Mouse (Mus musculus) spleen, embryonic (tissue): ENCODE measurements around the gene Arhgap11a.

ENCODE experiments used
- CTCF ChIA-PET: fragments of 350-600 bp; sonication (Branson Sonifier 250); formaldehyde crosslinking; loops from one replicate; lab custom pipeline; 2022; lab: Charles Lee

The Arhgap11a gene

DNA sequence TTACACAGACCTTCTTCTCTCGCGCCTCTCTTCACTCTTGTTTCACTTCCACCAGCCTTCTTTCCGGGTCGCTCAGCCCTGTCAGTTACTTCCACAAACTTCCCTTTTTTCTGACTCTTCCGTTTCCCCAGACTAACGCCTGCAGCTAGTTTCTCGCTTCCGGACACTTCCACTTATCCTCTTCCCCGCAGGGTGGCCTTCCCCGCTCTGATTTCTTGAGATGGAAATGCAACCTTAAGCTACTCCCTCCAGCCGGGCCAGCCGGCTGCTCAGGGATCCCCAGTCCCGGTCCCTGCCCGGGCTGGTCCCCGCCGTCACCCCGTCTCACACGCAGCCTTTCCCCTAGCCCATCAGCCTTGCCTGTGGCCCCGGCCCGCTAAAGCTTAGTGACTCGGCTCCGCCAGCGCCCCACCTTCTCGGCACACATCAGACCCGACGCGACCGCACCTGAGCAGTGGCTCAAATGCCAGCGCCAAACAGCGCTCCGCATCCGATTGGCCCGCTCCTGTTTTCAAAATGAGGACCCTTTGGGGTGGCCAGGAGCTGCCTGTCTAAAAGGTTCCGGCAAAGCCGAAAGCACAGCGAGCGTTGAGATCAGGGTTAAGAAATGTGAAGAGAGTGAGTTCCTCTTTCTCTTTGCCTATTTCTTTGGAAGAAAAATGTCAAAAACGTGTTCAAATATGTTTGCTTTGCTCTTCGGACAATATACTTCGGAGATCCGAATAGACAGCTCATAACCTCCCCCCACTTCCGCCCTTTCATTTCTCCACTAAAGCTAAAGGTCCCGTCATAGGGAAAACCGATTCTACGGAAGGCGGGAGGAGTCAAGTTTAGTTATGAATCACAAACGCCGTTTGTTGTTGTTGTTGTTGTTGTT is at the start of gene Arhgap11a:
TSS of gene Arhgap11a (minus strand) at position 417 of the 877 bp plus-strand sequence.
- CTCF ChIA-PET = no interaction called here

DNA sequence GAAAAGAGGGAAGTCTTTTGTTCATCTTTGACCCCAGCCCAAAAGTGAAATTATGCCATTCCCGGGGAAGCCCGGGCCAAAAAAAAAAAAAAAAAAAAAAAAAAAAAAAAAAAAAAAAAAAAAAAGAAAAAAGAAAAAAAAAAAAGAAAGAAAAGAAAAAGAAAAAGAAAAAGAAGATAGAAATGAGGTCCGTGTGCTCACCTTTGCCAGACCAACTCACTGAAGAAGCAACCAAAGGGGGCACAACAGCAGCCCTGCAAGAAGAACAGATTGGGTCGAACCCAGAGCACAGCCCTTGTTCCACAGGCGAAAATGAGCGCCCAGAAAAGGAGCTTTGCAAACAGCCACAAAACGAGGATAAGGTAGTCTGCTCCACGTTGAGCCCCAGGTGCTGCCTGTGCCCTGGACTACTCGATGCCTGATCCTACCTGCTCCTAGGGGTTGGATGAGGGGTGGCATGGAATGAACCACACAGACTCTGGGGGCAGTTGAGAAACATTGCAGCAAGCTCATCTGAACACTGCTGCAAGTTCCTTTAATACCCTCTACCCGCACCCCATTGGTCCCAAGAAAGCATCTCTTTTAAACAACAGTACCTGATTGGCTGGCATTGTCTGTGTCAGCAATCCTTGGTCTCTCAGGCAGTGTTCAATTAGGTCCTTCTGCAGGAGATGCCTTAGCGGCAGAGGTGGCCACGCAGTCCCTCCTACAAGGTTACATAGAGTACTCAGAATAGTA is 45.1 kb upstream of the Arhgap11a start:
- CTCF ChIA-PET = no interaction called here

- CTCF ChIA-PET = no interaction called here
Measured at GRCm38 (mm10) chr2:113887166-113887565, 38.7 kb upstream of the Arhgap11a start.

- CTCF ChIA-PET = no interaction called here
Measured at GRCm38 (mm10) chr2:113886061-113886460, 37.6 kb upstream of the Arhgap11a start.

GRCm38 (mm10) chr2:113870115-113870514 is 21.7 kb upstream of the Arhgap11a start:
- CTCF ChIA-PET = no interaction called here

DNA sequence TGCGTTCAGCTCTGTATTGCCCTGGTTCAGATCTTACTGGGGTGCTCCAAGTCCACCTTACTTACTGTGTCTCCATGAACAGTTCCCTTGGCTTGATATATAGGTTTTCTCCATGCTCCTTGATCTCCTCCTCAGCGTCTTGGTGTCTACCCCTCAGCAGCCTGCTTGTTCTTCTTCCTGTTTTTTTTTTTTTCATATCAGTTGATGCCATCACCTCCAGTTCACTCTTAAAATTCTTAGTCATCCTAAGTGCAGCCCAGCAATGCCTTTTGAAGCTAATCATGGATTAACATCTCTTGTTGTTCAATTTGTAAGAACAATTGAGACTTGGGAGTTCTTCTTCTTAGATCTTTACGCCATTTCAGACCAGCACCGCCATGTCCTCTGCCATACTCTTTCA is 19.9 kb upstream of the Arhgap11a start:
- CTCF ChIA-PET = no interaction called here

DNA sequence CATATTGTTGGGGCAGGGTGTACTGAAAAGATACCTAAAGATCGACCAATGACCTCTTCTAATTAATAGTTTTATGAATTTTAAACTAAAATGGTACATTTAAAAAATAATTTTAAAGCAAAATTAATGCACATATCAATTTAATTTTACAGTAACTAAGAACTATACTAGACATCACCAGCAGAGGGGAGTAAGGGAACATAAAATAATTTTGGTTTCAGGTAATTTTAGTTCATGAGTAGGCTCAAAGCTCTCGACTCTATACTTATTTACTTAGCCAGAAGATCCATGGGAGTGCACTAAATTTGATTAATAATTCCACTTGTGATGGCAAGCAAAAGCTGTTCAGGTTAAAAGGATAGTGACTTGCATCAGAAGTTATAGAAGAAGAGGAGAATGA is 17.7 kb upstream of the Arhgap11a start:
- CTCF ChIA-PET = no interaction called here

- CTCF ChIA-PET = interaction anchor here (0.5 to 0.7 kb wide), 2 partner anchors 14 to 16 kb away, joined by 3 to 8 read pairs; no protein-coding TSS in a partner anchor
Measured at GRCm38 (mm10) chr2:113849141-113849540, 680 bp upstream of the Arhgap11a start.

GRCm38 (mm10) chr2:113847678-113848244 is 700 bp downstream of the Arhgap11a start:
- CTCF ChIA-PET = no interaction called here

DNA sequence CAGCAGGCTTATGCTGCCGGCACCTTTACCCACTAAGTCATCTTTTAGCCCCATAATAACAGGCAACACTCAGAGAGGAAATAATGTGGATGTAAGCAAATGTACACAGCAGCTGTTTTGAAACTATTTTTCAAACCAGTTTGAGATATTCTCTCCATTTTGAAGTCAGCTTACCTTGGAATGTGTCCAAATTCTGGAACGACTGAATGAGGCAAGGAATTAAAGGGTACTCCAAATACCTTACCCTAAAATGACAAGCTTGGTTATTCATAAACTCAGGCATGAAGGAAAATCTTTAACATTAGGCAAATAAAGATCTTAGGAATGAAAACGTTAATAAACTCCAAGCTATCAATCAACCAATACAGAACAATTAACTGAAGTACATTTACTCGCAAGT is 3.4 kb downstream of the Arhgap11a start:
- CTCF ChIA-PET = no interaction called here

GRCm38 (mm10) chr2:113841656-113842437 is 6.6 kb downstream of the Arhgap11a start:
- CTCF ChIA-PET = no interaction called here

DNA sequence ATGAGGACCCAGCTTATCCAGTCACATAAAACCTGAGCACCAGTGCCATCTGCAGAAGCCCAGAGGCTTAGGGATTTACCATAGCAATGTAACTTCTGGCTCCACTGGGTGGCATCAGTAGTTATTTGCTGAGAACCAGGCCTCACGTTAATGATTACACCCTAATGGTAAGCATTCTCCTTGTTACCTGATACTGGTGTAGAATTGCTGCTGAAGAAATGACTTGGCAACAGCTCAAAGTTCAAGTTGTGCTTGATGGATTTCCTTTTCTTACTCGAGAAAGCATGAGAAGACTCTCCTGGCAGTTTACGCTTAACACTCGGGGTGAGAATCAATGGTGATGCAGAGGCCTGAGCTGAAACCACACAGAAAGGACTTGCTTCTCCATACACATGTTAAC is 9.0 kb downstream of the Arhgap11a start:
- CTCF ChIA-PET = no interaction called here

GRCm38 (mm10) chr2:113835219-113835618 is 13.2 kb downstream of the Arhgap11a start:
- CTCF ChIA-PET = no interaction called here

DNA sequence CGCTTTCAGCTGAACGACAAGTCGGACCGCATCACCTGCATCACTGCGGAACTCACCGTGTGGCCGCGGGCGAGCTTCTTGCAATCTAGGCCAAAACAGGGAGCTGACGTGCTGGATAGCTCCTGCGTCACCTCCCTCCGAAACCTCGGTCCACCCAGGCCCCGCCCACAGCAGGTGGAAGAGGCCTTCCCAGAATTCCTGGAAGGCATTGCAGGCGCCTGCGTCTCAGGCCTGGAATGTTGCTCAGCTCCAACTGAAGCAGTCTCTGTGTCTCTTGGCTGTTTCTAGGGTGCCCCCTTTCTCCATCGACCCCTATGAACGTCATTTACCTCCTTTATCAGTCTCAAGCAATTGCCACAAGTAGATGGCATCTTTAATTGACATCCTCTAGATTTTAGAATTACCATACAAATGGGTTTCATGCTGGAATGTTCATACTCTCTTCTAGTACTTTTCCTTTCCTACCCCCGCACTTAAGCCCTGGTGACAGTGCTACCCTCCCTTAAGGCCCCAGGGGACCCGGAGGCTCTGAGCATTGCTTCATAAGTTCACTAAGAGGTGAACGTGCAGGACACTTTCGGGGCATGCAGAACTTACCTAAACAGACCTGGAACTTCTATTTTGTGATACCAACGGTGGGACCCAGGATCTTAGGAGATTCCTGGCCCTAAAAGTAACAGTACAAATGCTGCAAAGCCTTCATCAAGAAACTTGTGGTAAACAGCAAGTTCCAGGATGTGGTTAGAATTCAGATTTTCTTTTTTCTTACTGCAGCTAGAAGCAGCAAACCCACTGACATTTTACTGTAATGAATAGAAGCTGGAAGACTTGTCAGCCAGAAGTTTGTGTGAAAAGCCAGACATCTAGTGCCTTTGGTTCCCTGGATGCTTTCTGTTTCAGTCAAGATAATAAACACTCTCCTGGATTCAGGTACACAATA is 19.2 kb downstream of the Arhgap11a start, which contains the start of gene Scg5:
TSS of gene Scg5 (minus strand) at position 179 of the 940 bp plus-strand sequence.
- CTCF ChIA-PET = interaction anchor here (0.6 kb wide), 1 partner anchor 711 kb away, joined by 3 read pairs; no protein-coding TSS in a partner anchor

- CTCF ChIA-PET = no interaction called here
Measured at GRCm38 (mm10) chr2:113828086-113828942, 20.1 kb downstream of the Arhgap11a start.

GRCm38 (mm10) chr2:113823909-113824308 is 24.6 kb downstream of the Arhgap11a start:
- CTCF ChIA-PET = no interaction called here

DNA sequence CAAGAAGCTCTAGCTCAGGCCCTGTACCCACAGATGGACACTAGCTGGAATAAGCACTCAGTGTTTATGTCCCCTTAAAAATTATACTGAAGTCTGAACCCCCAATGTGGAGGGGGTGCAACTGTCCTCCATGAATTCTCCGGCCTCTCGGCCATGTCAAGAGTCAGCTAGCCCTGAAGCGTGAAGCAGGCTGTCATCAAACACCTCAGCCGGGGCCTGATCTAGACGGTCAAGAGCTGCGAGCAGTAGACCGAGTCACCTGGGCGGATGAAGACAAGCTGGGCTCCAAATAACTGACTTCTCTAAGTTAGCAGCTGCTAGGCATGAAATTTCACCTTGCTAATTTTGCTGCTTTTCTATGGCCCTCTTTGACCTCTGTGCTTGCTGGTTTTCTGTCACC is 26.1 kb downstream of the Arhgap11a start:
- CTCF ChIA-PET = no interaction called here

DNA sequence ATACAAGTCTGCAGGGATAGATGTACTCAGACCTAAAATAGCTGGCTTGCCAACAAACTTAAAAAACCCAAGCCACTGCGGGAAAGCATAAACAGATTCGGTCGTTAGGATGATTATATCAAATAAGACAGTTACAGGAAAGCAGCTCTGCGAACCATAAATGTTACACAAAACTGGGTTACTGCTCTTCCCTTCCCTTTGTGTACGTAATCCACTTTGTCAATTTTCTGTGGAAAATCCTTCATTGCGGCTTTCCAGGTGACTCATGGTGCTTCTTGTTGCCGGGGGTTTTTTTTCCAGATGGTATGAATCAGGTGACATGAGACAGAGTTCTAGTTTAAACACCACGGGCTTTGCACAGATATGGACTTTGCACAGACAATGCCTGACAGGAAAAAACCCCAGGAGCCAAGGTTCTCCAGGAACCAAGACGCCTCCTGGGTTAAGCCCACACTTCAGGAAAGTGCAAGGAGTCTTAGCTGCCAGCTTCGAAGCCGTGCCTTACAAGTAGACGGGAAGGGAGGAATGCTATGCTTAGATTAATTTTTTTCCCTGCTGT is 27.2 kb downstream of the Arhgap11a start:
- CTCF ChIA-PET = no interaction called here

- CTCF ChIA-PET = no interaction called here
Measured at GRCm38 (mm10) chr2:113820117-113820516, 28.3 kb downstream of the Arhgap11a start.
